Mouse (Mus musculus) CH12.LX (cell line): ENCODE measurements around the gene Akap1. TPM values are rescaled to one million over a fixed set of nuclear protein-coding genes. Genes with fewer than 3 reads are reported as not detected.

ENCODE experiments used
- DNase-seq: peaks from one replicate; pipeline ENCODE4 v3.0.0-alpha.2; 2013; ENCODE audit errors: extremely low read depth
- H3K27ac ChIP-seq: 2 replicates; pipeline ENCODE4 v1.5.1; 2012; ENCODE audit warnings: low read depth, mild to moderate bottlenecking, control low read depth, moderate library complexity; ENCODE audit not compliant: insufficient read depth
- H3K27me3 ChIP-seq: replicated peaks from 2 replicates; pipeline ENCODE3; 2012; ENCODE audit warnings: inconsistent platforms
- H3K36me3 ChIP-seq, 2 experiments: replicated peaks in 1 of 2; 2 replicates each; pipeline versions ENCODE3 to v1.6.1; 2012; ENCODE audit warnings: inconsistent platforms in 1 of 2, low read length in 1 of 2, mild to moderate bottlenecking in 1 of 2, mixed read lengths in 1 of 2, moderate library complexity in 1 of 2; ENCODE audit not compliant: control insufficient read depth in 1 of 2, insufficient read depth in 1 of 2
- H3K4me1 ChIP-seq, 2 experiments: 2 replicates each; pipeline ENCODE4 v1.6.1; 2012; ENCODE audit warnings: inconsistent platforms in 1 of 2, moderate library complexity in 1 of 2; ENCODE audit not compliant: insufficient read depth in 2 of 2, control insufficient read depth in 1 of 2
- H3K4me2 ChIP-seq: 2 replicates; pipeline ENCODE4 v1.6.1; 2012; ENCODE audit warnings: low read depth, mild to moderate bottlenecking, control low read depth; ENCODE audit not compliant: poor library complexity, insufficient read depth, severe bottlenecking
- H3K4me3 ChIP-seq, 3 experiments: fragments of 150-350 bp in 1 of 3; sonication (generic) in 1 of 3; replicated peaks in 1 of 3; 2 replicates each; pipeline versions ENCODE3 to v1.5.1; 2011 to 2012; ENCODE audit warnings: low read depth in 2 of 3, low read length in 2 of 3, mild to moderate bottlenecking in 2 of 3, moderate library complexity in 2 of 3, control low read depth in 1 of 3, improper control_type of control experiment in 1 of 3, inconsistent platforms in 1 of 3, mixed read lengths in 1 of 3; ENCODE audit not compliant: poor library complexity in 1 of 3
- H3K79me2 ChIP-seq: replicated peaks from 2 replicates; pipeline ENCODE4 v1.6.1; 2012; ENCODE audit warnings: mild to moderate bottlenecking, moderate library complexity; ENCODE audit not compliant: control insufficient read depth, poor library complexity, insufficient read depth, severe bottlenecking; ENCODE audit errors: extremely low read depth
- H3K9ac ChIP-seq: 2 replicates; pipeline ENCODE4 v1.6.1; 2012; ENCODE audit warnings: low read depth, mild to moderate bottlenecking, control low read depth, moderate library complexity; ENCODE audit not compliant: insufficient read depth
- H3K9me3 ChIP-seq: replicated peaks from 2 replicates; pipeline ENCODE3; 2012; ENCODE audit warnings: low read length, inconsistent platforms, mixed read lengths
- CHD1 ChIP-seq: IDR thresholded peaks from 2 replicates; pipeline ENCODE4 v1.6.1; 2012; ENCODE audit warnings: low read depth, low read length, improper control_type of control experiment, inconsistent platforms
- CHD2 ChIP-seq: IDR thresholded peaks from 2 replicates; pipeline ENCODE4 v1.6.1; 2011; ENCODE audit warnings: low read length, improper control_type of control experiment
- CTCF ChIP-seq, 2 experiments: IDR thresholded peaks in 1 of 2; conservative IDR thresholded peaks in 1 of 2; 2 replicates each; pipeline ENCODE4 v1.5.1; 2011 to 2012; ENCODE audit warnings: low read depth in 2 of 2, low read length in 2 of 2, improper control_type of control experiment in 1 of 2, inconsistent platforms in 1 of 2, mild to moderate bottlenecking in 1 of 2, moderate library complexity in 1 of 2
- E2F4 ChIP-seq: IDR thresholded peaks from 2 replicates; pipeline ENCODE4 v1.6.1; 2011; ENCODE audit warnings: low read depth, low read length, improper control_type of control experiment; ENCODE audit not compliant: insufficient replicate concordance
- ELF1 ChIP-seq: IDR thresholded peaks from 2 replicates; pipeline ENCODE4 v1.6.1; 2014; ENCODE audit warnings: low read depth, mild to moderate bottlenecking, inconsistent platforms, low read length, improper control_type of control experiment
- ETS1 ChIP-seq: conservative IDR thresholded peaks from 2 replicates; pipeline ENCODE4 v1.6.1; 2012; ENCODE audit warnings: low read depth, mild to moderate bottlenecking, inconsistent platforms, low read length, improper control_type of control experiment, moderate library complexity
- GABPA ChIP-seq: IDR thresholded peaks from 2 replicates; pipeline ENCODE4 v1.6.1; 2012; ENCODE audit warnings: low read depth, low read length, improper control_type of control experiment, inconsistent platforms; ENCODE audit not compliant: insufficient replicate concordance
- IRF4 ChIP-seq: IDR thresholded peaks from 2 replicates; pipeline ENCODE4 v1.6.1; 2014; ENCODE audit warnings: low read depth, mild to moderate bottlenecking, inconsistent platforms, low read length, improper control_type of control experiment
- KAT2A ChIP-seq: IDR thresholded peaks from 2 replicates; pipeline ENCODE4 v1.6.1; 2012; ENCODE audit warnings: low read length, improper control_type of control experiment, inconsistent platforms; ENCODE audit not compliant: insufficient replicate concordance
- MAX ChIP-seq: IDR thresholded peaks from 2 replicates; pipeline ENCODE4 v1.6.1; 2011; ENCODE audit warnings: low read length, improper control_type of control experiment
- MAZ ChIP-seq: IDR thresholded peaks from 2 replicates; pipeline ENCODE4 v1.6.1; 2012; ENCODE audit warnings: low read depth, mild to moderate bottlenecking, inconsistent platforms, low read length, improper control_type of control experiment, moderate library complexity
- MEF2A ChIP-seq: IDR thresholded peaks from 2 replicates; pipeline ENCODE4 v1.6.1; 2014; ENCODE audit warnings: low read depth, mild to moderate bottlenecking, inconsistent platforms, low read length, improper control_type of control experiment, borderline replicate concordance
- NRF1 ChIP-seq: IDR thresholded peaks from 2 replicates; pipeline ENCODE4 v1.6.1; 2014; ENCODE audit warnings: low read depth, mild to moderate bottlenecking, inconsistent platforms, low read length, improper control_type of control experiment, moderate library complexity
- POLR2A ChIP-seq: IDR thresholded peaks from 2 replicates; pipeline ENCODE4 v1.6.1; 2011; ENCODE audit warnings: low read depth, mild to moderate bottlenecking, improper control_type of control experiment, low read length
- POLR2AphosphoS2 ChIP-seq: IDR thresholded peaks from 2 replicates; pipeline ENCODE4 v1.6.1; 2011; ENCODE audit warnings: low read depth, low read length, improper control_type of control experiment
- SIN3A ChIP-seq: IDR thresholded peaks from 2 replicates; pipeline ENCODE4 v1.6.1; 2012; ENCODE audit warnings: low read length, improper control_type of control experiment, inconsistent platforms
- SMC3 ChIP-seq: IDR thresholded peaks from 2 replicates; pipeline ENCODE4 v1.6.1; 2011; ENCODE audit warnings: low read depth, low read length, improper control_type of control experiment
- TBP ChIP-seq: conservative IDR thresholded peaks from 2 replicates; pipeline ENCODE4 v1.6.1; 2011; ENCODE audit warnings: low read depth, low read length, improper control_type of control experiment
- TCF12 ChIP-seq: IDR thresholded peaks from 2 replicates; pipeline ENCODE4 v1.6.1; 2014; ENCODE audit warnings: low read depth, mild to moderate bottlenecking, inconsistent platforms, low read length, improper control_type of control experiment
- UBTF ChIP-seq: IDR thresholded peaks from 2 replicates; pipeline ENCODE4 v1.6.1; 2012; ENCODE audit warnings: low read depth, mild to moderate bottlenecking, inconsistent platforms, low read length, improper control_type of control experiment, moderate library complexity
- USF1 ChIP-seq: IDR thresholded peaks from 2 replicates; pipeline ENCODE4 v1.6.1; 2014; ENCODE audit warnings: low read depth, mild to moderate bottlenecking, inconsistent platforms, low read length, improper control_type of control experiment
- ZC3H11A ChIP-seq: IDR thresholded peaks from 2 replicates; pipeline ENCODE4 v1.6.1; 2012; ENCODE audit warnings: low read depth, mild to moderate bottlenecking, inconsistent platforms, low read length, improper control_type of control experiment
- ZKSCAN1 ChIP-seq: IDR thresholded peaks from 2 replicates; pipeline ENCODE4 v1.6.1; 2012; ENCODE audit warnings: low read depth, inconsistent platforms, low read length, improper control_type of control experiment, borderline replicate concordance
- ZMIZ1 ChIP-seq: IDR thresholded peaks from 2 replicates; pipeline ENCODE4 v1.6.1; 2012; ENCODE audit warnings: low read depth, mild to moderate bottlenecking, inconsistent platforms, low read length, improper control_type of control experiment
- dilution Hi-C: fragments of 300-500 bp; cut with MboI; formaldehyde crosslinking; loops from 2 replicates; pipeline ENCODE4 v1.14.3; 2020; ENCODE audit warnings: low sequenced_read_pairs; ENCODE audit not compliant: extremely low pct_unique_long_range_greater_than_20kb, extremely low pct_ligation_motif_present
- in situ Hi-C: fragments of 300-500 bp; cut with MboI; formaldehyde crosslinking; loops from 3 replicates; pipeline ENCODE4 v1.14.3; 2019; ENCODE audit warnings: low sequenced_read_pairs, low pct_ligation_motif_present, low pct_unique_long_range_greater_than_20kb, mixed read lengths
- polyA plus RNA-seq: library from polyadenylated mRNA; unstranded; fragments of >175 nt; gene quantifications from 2 replicates; pipeline ENCODE4 v1.2.1, GENCODE M21; 2012; ENCODE audit warnings: low read depth; ENCODE audit not compliant: insufficient read length
- total RNA-seq, 2 experiments: library from RNA; depleted of rRNA; stranded (reverse); fragments of 300-350 nt in 1 of 2; fragments of >200 nt in 1 of 2; gene quantifications; 2 replicates each; pipeline ENCODE4 v1.2.3; 2012 to 2014

The Akap1 gene
- total and polyA plus RNA-seq, 3 experiments: 46.4 to 54.8 (median 51.6) TPM

DNA sequence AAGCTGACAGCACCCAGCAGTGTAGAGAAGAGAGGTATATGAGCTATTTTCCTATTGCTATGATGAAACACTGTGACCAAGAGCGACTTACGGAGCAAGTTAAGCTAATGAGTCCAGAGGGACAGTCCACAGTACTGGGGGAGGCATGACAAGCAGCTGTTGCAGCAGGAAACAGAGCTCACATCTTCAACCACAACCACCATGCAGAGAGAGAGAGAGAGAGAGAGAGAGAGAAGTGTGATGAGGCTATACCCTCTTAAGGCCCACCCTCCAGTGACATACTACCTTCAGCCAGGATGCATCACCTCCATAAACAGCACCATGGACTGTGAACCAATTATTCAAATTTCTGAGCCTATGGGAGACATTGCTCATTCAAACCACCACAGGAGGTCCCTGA, 74.5 kb downstream of the Akap1 start (continued):
- TF ChIP-seq ETS1: peak; percentile 93
- no peak for TF ChIP-seq POLR2AphosphoS2
- TF ChIP-seq USF1: no peak
- peak; percentile 41; the same call in 1 of the 2 replicates for TF ChIP-seq MAX
- TF ChIP-seq SIN3A: peak; percentile 75
- TF ChIP-seq ZMIZ1: no peak
- no peak for TF ChIP-seq GABPA
- no peak for TF ChIP-seq KAT2A

DNA sequence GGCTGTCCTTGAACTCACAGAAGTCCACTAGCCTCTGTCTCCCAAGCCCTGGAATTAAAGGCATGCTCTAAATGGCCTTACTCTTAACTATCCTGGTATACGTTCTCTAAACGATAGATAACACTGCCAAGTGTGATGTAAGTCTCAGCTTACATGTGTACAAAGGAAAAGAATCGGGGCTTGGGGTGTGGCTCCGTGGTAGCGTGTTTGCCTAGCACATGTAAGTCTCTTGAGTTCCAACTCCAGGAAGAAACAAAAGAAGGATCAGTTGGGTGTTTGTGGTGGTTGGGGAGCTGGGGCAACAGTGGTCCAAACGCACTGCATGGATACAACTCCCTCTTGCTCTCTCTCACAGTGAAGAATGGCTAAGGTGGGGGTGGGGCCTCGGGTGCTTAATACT, 77.6 kb downstream of the Akap1 start:
- H3K4me3 ChIP-seq: no peak overlapping the region
- peaks cover 9 to 19% of the 10 kb centered on the region in 2 experiments; a peak in 3 of 4 replicates for H3K4me1 ChIP-seq
- H3K4me2 ChIP-seq: no peak overlapping the region
- no peak for TF ChIP-seq TCF12
- TF ChIP-seq MAZ: no peak
- TF ChIP-seq NRF1: no peak
- TF ChIP-seq UBTF: no peak
- no peak for TF ChIP-seq ZC3H11A
- TF ChIP-seq POLR2AphosphoS2: no peak
- TF ChIP-seq MEF2A: no peak
- no peak for TF ChIP-seq TBP
- no peak for TF ChIP-seq CTCF (conservative IDR thresholded peaks at IDR 0.05 in 1 of 2, IDR thresholded peaks at IDR 0.05 in 1 of 2; ENCODE audit: low read depth in 2 of 2, low read length in 2 of 2)
- no peak for TF ChIP-seq SMC3
- TF ChIP-seq ZKSCAN1: no peak
- no peak for TF ChIP-seq CHD2
- no peak for TF ChIP-seq IRF4
- TF ChIP-seq GABPA: no peak
- no peak for TF ChIP-seq POLR2A
- TF ChIP-seq CHD1: no peak
- no peak for TF ChIP-seq ELF1
- TF ChIP-seq E2F4: no peak
- H3K9ac ChIP-seq: no peak overlapping the region
- H3K27ac ChIP-seq: no peak overlapping the region
- in situ Hi-C loops (loop anchor here (5.0 kb wide), 1 partner anchor 35 kb away; no protein-coding TSS in a partner anchor), dilution Hi-C loops (no loop called here)
- no peak for DNase-seq
- no peaks in the 10 kb centered on the region for H3K79me2 ChIP-seq
- H3K27me3 ChIP-seq: no peaks in the 10 kb centered on the region
- H3K36me3 ChIP-seq: no peaks in the 10 kb centered on the region
- H3K9me3 ChIP-seq: no peaks in the 10 kb centered on the region
